8 mouse cellular contexts compared by ENCODE assay signal in the genomic region with DNA sequence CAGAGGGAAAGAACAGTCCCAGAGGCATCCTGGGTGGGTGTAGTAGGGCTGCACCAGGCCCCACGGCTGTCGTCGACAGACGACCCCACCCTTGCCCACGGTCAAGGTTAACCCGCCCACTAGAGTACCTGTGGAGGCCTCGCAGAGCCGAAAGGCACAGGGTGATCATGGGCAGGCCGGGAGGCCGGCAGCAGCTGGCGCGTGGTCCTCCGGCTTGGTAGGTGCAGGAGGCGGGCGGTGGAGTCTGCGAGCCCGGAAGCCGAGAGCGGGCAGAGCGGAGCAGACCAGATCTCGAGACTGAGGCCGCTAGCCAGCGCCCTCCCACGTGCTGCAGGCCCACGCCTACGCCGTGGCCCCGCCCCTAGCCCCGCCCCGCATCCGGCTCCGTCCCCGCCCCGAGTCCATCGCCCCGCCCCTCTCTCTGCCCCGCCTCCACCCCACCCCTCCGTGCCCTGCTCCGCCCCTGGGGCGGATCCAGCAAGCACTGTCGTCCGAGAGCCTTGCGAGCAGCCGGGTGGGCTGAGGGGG. TPM values are rescaled to one million over a fixed set of nuclear protein-coding genes. Genes with fewer than 3 reads are reported as not detected.
DNase-seq lines count a peak whose midpoint lies in the region; ATAC-seq and TF ChIP-seq lines count a peak whose summit lies in the region.

Gene Nln (minus strand): TSS at position 327 of the 528 bp plus-strand sequence.
Gene Sgtb (plus strand): TSS at position 454 of the 528 bp plus-strand sequence.

- H3K4me1 ChIP-seq in embryonic facial prominence, embryonic 10.5 days, result peaks cover 22% of the 10 kb centered on the region
- H3K4me1 ChIP-seq in intestine, postnatal 0 days (replicated peaks; ENCODE audit: control insufficient read depth, insufficient read depth, low read length), result no peaks in the 10 kb centered on the region
- peaks cover 39% of the 10 kb centered on the region for H3K4me1 ChIP-seq in midbrain, embryonic 10.5 days

- TF ChIP-seq CTCF in intestine, postnatal 0 days (IDR thresholded peaks at IDR 0.05; ENCODE audit: low read depth), result no peak

- under 1% methylated on average over 44 of the region's 44 CpGs for WGBS in embryonic facial prominence, embryonic 10.5 days
- 0% methylated on average over 26 of the region's 44 CpGs for WGBS in intestine, postnatal 0 days
- WGBS in midbrain, embryonic 10.5 days, result 0% methylated on average over 29 of the region's 44 CpGs

- intact Hi-C loops in left cerebral cortex, postnatal 36 days (cut with DNase I), result no loop called here

- H3K9me3 ChIP-seq in embryonic facial prominence, embryonic 10.5 days, result peaks cover 4% of the 10 kb centered on the region; the same call in 1 of the 2 replicates
- no peaks in the 10 kb centered on the region for H3K9me3 ChIP-seq in intestine, postnatal 0 days (ENCODE audit: control insufficient read depth)
- H3K9me3 ChIP-seq in midbrain, embryonic 10.5 days (replicated peaks), result peaks cover 2% of the 10 kb centered on the region; the same call in 1 of the 2 replicates

- DNase-seq in adrenal gland, postnatal 14 days, result peak; percentile 92
- DNase-seq in embryonic facial prominence, embryonic 10.5 days (ENCODE audit: low spot score), result peak; percentile 98
- peak; percentile 84 to 88 for DNase-seq in left cerebral cortex, postnatal 36 days (ENCODE audit: low spot score in 2 of 2)
- DNase-seq in midbrain, embryonic 10.5 days (ENCODE audit: low spot score), result peak; percentile 95
- DNase-seq in right cerebral cortex, postnatal 4 days, result peak; percentile 96
- peak; percentile 92 for DNase-seq in yolk sac, embryonic 10.5 days (ENCODE audit: low spot score)

- peak; percentile 86 for ATAC-seq in granulocyte monocyte progenitor cell, adult 5-6 weeks (replicated peaks; ENCODE audit: poor library complexity, severe bottlenecking)
- ATAC-seq in intestine, postnatal 0 days, result peak; percentile 98

- H3K4me2 ChIP-seq in intestine, postnatal 0 days (replicated peaks; ENCODE audit: low read depth), result peak within 1 kb of the TSS; percentile 92

- peaks cover 6% of the 10 kb centered on the region for H3K36me3 ChIP-seq in embryonic facial prominence, embryonic 10.5 days (replicated peaks)
- no peaks in the 10 kb centered on the region for H3K36me3 ChIP-seq in intestine, postnatal 0 days (ENCODE audit: control insufficient read depth, insufficient read depth)
- H3K36me3 ChIP-seq in midbrain, embryonic 10.5 days, result peaks cover 6% of the 10 kb centered on the region

- peak within 1 kb of the TSS; percentile 62 for H3K9ac ChIP-seq in intestine, postnatal 0 days (ENCODE audit: low read depth, low read length)

- H3K4me3 ChIP-seq in embryonic facial prominence, embryonic 10.5 days, result peak within 1 kb of the TSS; percentile 88
- peak within 1 kb of the TSS; percentile 70 for H3K4me3 ChIP-seq in intestine, postnatal 0 days (ENCODE audit: low read depth, low read length)
- H3K4me3 ChIP-seq in midbrain, embryonic 10.5 days, result peak within 1 kb of the TSS; percentile 88

- H3K27me3 ChIP-seq in embryonic facial prominence, embryonic 10.5 days (replicated peaks; ENCODE audit: low read depth, poor library complexity, severe bottlenecking), result no peaks in the 10 kb centered on the region
- no peaks in the 10 kb centered on the region for H3K27me3 ChIP-seq in intestine, postnatal 0 days (replicated peaks; ENCODE audit: control insufficient read depth, insufficient read depth, low read length)
- H3K27me3 ChIP-seq in midbrain, embryonic 10.5 days (ENCODE audit: low read depth, poor library complexity, severe bottlenecking), result no peaks in the 10 kb centered on the region

- peak within 1 kb of the TSS; percentile 89 for H3K27ac ChIP-seq in embryonic facial prominence, embryonic 10.5 days (replicated peaks)
- H3K27ac ChIP-seq in intestine, postnatal 0 days (ENCODE audit: low read depth, low read length), result peak within 1 kb of the TSS; percentile 82
- H3K27ac ChIP-seq in midbrain, embryonic 10.5 days (replicated peaks), result peak within 1 kb of the TSS; percentile 85

RNA-seq across cellular contexts. Expression of gene Nln, which starts in this region (rescaled TPM):
- total RNA-seq in adrenal gland, postnatal 14 days (2021), result 21.0 and 26.5 TPM in 2 replicates
- polyA plus RNA-seq in embryonic facial prominence, embryonic 10.5 days (2016; fragmentation: Nextera tagmentation; extraction: Ambion mirVana), result 20.2 and 20.8 TPM in 2 replicates
- 27.8 and 45.8 TPM in 2 replicates for total RNA-seq in granulocyte monocyte progenitor cell, adult 5-6 weeks (2014; fragmentation: Nextera tagmentation)
- 33.5 and 36.5 TPM in 2 replicates for total RNA-seq in granulocyte monocyte progenitor cell, adult 5-6 weeks (2017)
- 11.7 and 13.3 TPM in 2 replicates for polyA plus RNA-seq in intestine, postnatal 0 days (2015; fragmentation: Nextera tagmentation; extraction: Ambion mirVana)
- 10 to 100 TPM; 28.9 to 30.4 TPM for total RNA-seq in left cerebral cortex, postnatal 36 days (2021)
- 15.9 and 20.1 TPM in 2 replicates for polyA plus RNA-seq in midbrain, embryonic 10.5 days (2016; fragmentation: Nextera tagmentation; extraction: Ambion mirVana)

RNA-seq across cellular contexts. Expression of gene Sgtb, which starts in this region (rescaled TPM):
- 7.1 and 9.7 TPM in 2 replicates for total RNA-seq in adrenal gland, postnatal 14 days (2021)
- 7.9 and 8.1 TPM in 2 replicates for polyA plus RNA-seq in embryonic facial prominence, embryonic 10.5 days (2016; fragmentation: Nextera tagmentation; extraction: Ambion mirVana)
- not detected in 2 replicates for total RNA-seq in granulocyte monocyte progenitor cell, adult 5-6 weeks (2014; fragmentation: Nextera tagmentation)
- total RNA-seq in granulocyte monocyte progenitor cell, adult 5-6 weeks (2017), result 0.26 TPM in 1 of 2 replicates, not detected in the other
- polyA plus RNA-seq in intestine, postnatal 0 days (2015; fragmentation: Nextera tagmentation; extraction: Ambion mirVana), result 1.5 and 2.1 TPM in 2 replicates
- total RNA-seq in left cerebral cortex, postnatal 36 days (2021), result 100 to 1,000 TPM; 127 to 157 TPM
- polyA plus RNA-seq in midbrain, embryonic 10.5 days (2016; fragmentation: Nextera tagmentation; extraction: Ambion mirVana), result 11.7 and 15.2 TPM in 2 replicates

Comparison
In these comparisons a context has a peak if more than half of its experiments do, and no peak if none do; other contexts are left out.
1. Peak in every context shown above with its lines: DNase-seq, ATAC-seq, H3K4me3 ChIP-seq and H3K27ac ChIP-seq.
2. RNA of gene Sgtb (total RNA-seq): 127 to 157 TPM in left cerebral cortex, postnatal 36 days; 7.1 to 9.7 TPM in adrenal gland, postnatal 14 days and 0.26 TPM in granulocyte monocyte progenitor cell, adult 5-6 weeks; every median in the first group is over 10 times any median in the second.